Mouse (Mus musculus) MEL (cell line): ENCODE measurements around the gene Tspan14. TPM values are rescaled to one million over a fixed set of nuclear protein-coding genes. Genes with fewer than 3 reads are reported as not detected.

Experiments
- DNase-seq: peaks from one replicate; pipeline ENCODE4 v3.0.0; 2011; ENCODE audit warnings: low read depth, low spot score
- H3K27ac ChIP-seq: 2 replicates; pipeline ENCODE4 v1.5.1; 2012; ENCODE audit warnings: low read depth, mild to moderate bottlenecking, control low read depth, low read length, moderate library complexity; ENCODE audit not compliant: control insufficient read depth
- H3K27me3 ChIP-seq, 2 experiments: fragments of 150-350 bp in 1 of 2; sonication (generic) in 1 of 2; 2 replicates each; pipeline ENCODE4 v1.6.1; 2012; ENCODE audit warnings: low read length in 2 of 2, mild to moderate bottlenecking in 2 of 2, improper control_type of control experiment in 1 of 2, moderate library complexity in 1 of 2; ENCODE audit not compliant: insufficient read depth in 2 of 2, control insufficient read depth in 1 of 2
- H3K36me3 ChIP-seq, 2 experiments: 2 replicates each; pipeline ENCODE4 v1.6.1; 2012 to 2014; ENCODE audit warnings: low read length in 2 of 2, improper control_type of control experiment in 1 of 2, inconsistent platforms in 1 of 2, mild to moderate bottlenecking in 1 of 2; ENCODE audit not compliant: insufficient read depth in 2 of 2, control insufficient read depth in 1 of 2
- H3K4me1 ChIP-seq, 2 experiments: fragments of 150-350 bp in 1 of 2; sonication (generic) in 1 of 2; 2 replicates each; pipeline ENCODE4 v1.6.1; 2012; ENCODE audit warnings: low read length in 2 of 2, improper control_type of control experiment in 1 of 2, mild to moderate bottlenecking in 1 of 2; ENCODE audit not compliant: insufficient read depth in 2 of 2, control insufficient read depth in 1 of 2
- H3K4me3 ChIP-seq, 2 experiments: fragments of 150-350 bp in 1 of 2; sonication (generic) in 1 of 2; 2 replicates each; pipeline ENCODE4 v1.5.1; 2012; ENCODE audit warnings: low read depth in 2 of 2, low read length in 2 of 2, mild to moderate bottlenecking in 2 of 2, moderate library complexity in 2 of 2, control low read depth in 1 of 2, improper control_type of control experiment in 1 of 2; ENCODE audit not compliant: control insufficient read depth in 1 of 2, insufficient read depth in 1 of 2
- H3K79me2 ChIP-seq: 2 replicates; pipeline ENCODE4 v1.6.1; 2012; ENCODE audit warnings: mild to moderate bottlenecking, low read length, moderate library complexity; ENCODE audit not compliant: control insufficient read depth, poor library complexity, insufficient read depth
- H3K9ac ChIP-seq: 2 replicates; pipeline ENCODE4 v1.6.1; 2012; ENCODE audit warnings: low read depth, mild to moderate bottlenecking, control low read depth, low read length, moderate library complexity; ENCODE audit not compliant: control insufficient read depth, poor library complexity, severe bottlenecking
- H3K9me3 ChIP-seq: fragments of 150-350 bp; sonication (generic); replicated peaks from 2 replicates; pipeline ENCODE4 v1.6.1; 2012; ENCODE audit warnings: mild to moderate bottlenecking, low read length, improper control_type of control experiment, moderate library complexity; ENCODE audit not compliant: insufficient read depth
- BHLHE40 ChIP-seq: IDR thresholded peaks from 2 replicates; pipeline ENCODE4 v1.6.1; 2012; ENCODE audit warnings: low read depth, mild to moderate bottlenecking, inconsistent platforms, low read length, improper control_type of control experiment, borderline replicate concordance
- CHD1 ChIP-seq: IDR thresholded peaks from 2 replicates; pipeline ENCODE4 v1.6.1; 2012; ENCODE audit warnings: low read depth, mild to moderate bottlenecking, inconsistent platforms, low read length, improper control_type of control experiment
- CTCF ChIP-seq, 3 experiments: IDR thresholded peaks in 2 of 3; conservative IDR thresholded peaks in 1 of 3; 2 replicates each; pipeline ENCODE4 v1.5.1; 2011 to 2012; ENCODE audit warnings: low read length in 3 of 3, low read depth in 2 of 3, mild to moderate bottlenecking in 2 of 3, improper control_type of control experiment in 1 of 3, inconsistent platforms in 1 of 3, mixed read lengths in 1 of 3, moderate library complexity in 1 of 3; ENCODE audit not compliant: control insufficient read depth in 1 of 3, insufficient read depth in 1 of 3, poor library complexity in 1 of 3, severe bottlenecking in 1 of 3
- ELF1 ChIP-seq: IDR thresholded peaks from 2 replicates; pipeline ENCODE4 v1.6.1; 2014; ENCODE audit warnings: low read depth, mild to moderate bottlenecking, inconsistent platforms, low read length, improper control_type of control experiment, moderate library complexity
- GABPA ChIP-seq: IDR thresholded peaks from 2 replicates; pipeline ENCODE4 v1.6.1; 2012; ENCODE audit warnings: low read depth, mild to moderate bottlenecking, inconsistent platforms, low read length, improper control_type of control experiment, moderate library complexity
- HCFC1 ChIP-seq: IDR thresholded peaks from 2 replicates; pipeline ENCODE4 v1.6.1; 2012; ENCODE audit warnings: low read depth, mild to moderate bottlenecking, inconsistent platforms, low read length, improper control_type of control experiment, moderate library complexity
- MAFK ChIP-seq: IDR thresholded peaks from 2 replicates; pipeline ENCODE4 v1.6.1; 2011; ENCODE audit warnings: low read depth, mild to moderate bottlenecking, low read length, improper control_type of control experiment, borderline replicate concordance
- MXI1 ChIP-seq: IDR thresholded peaks from 2 replicates; pipeline ENCODE4 v1.6.1; 2011; ENCODE audit warnings: mild to moderate bottlenecking, low read depth, low read length, improper control_type of control experiment
- NELFE ChIP-seq: IDR thresholded peaks from 2 replicates; pipeline ENCODE4 v1.6.1; 2011; ENCODE audit warnings: low read depth, low read length, improper control_type of control experiment
- SIN3A ChIP-seq: IDR thresholded peaks from 2 replicates; pipeline ENCODE4 v1.6.1; 2012; ENCODE audit warnings: low read length, improper control_type of control experiment, inconsistent platforms
- TAL1 ChIP-seq: IDR thresholded peaks from 2 replicates; pipeline ENCODE4 v1.6.1; 2012; ENCODE audit warnings: mild to moderate bottlenecking, inconsistent platforms, low read length, moderate library complexity, mixed read lengths
- TCF12 ChIP-seq: IDR thresholded peaks from 2 replicates; pipeline ENCODE4 v1.6.1; 2014; ENCODE audit warnings: low read depth, mild to moderate bottlenecking, inconsistent platforms, low read length, improper control_type of control experiment, moderate library complexity
- UBTF ChIP-seq: IDR thresholded peaks from 2 replicates; pipeline ENCODE4 v1.6.1; 2012; ENCODE audit warnings: low read depth, mild to moderate bottlenecking, inconsistent platforms, low read length, improper control_type of control experiment, moderate library complexity, borderline replicate concordance; ENCODE audit not compliant: insufficient read depth
- ZKSCAN1 ChIP-seq: IDR thresholded peaks from 2 replicates; pipeline ENCODE4 v1.6.1; 2012; ENCODE audit warnings: low read depth, mild to moderate bottlenecking, inconsistent platforms, low read length, improper control_type of control experiment, moderate library complexity
- ZNF384 ChIP-seq: IDR thresholded peaks from 2 replicates; pipeline ENCODE4 v1.6.1; 2012; ENCODE audit warnings: low read depth, mild to moderate bottlenecking, inconsistent platforms, low read length, improper control_type of control experiment
- polyA plus RNA-seq, 2 experiments: library from polyadenylated mRNA; stranded (reverse) in 1 of 2; unstranded in 1 of 2; fragments of >175 nt in 1 of 2; fragments of >200 nt in 1 of 2; gene quantifications; 2 replicates each; pipeline versions ENCODE4 v1.2.1 to v1.2.4; 2012; ENCODE audit warnings: low replicate concordance in 2 of 2, low read depth in 1 of 2; ENCODE audit not compliant: insufficient read length in 2 of 2, insufficient read depth in 1 of 2, missing spikeins in 1 of 2
- total RNA-seq: library from RNA; depleted of rRNA; stranded (reverse); fragments of 300-350 nt; gene quantifications from 2 replicates; pipeline ENCODE4 v1.2.3, GENCODE M21; 2012

The Tspan14 gene
- total and polyA plus RNA-seq, 3 experiments = 24.8 to 29.9 TPM; not detected in 1

DNA sequence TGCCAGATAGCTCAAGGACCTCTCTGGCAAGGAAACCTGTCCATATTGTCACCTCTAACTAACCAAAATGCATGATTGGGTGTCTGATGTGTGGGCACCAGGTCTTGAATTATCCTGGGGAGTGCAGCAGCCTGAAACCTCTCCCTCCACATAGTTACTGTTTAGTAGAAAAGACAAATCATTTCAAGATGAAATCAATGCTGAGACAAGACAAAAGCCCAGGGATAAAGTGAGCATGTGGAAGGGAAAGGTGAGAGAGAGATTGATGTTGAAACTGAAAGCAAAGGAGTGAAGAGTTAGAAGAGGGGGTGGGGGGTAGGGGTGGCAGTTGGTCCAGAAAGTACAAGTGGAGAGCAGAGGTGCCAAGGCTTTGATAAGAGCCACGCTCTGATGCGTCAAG lies 1.4 kb upstream of the Tspan14 start:
- Histone ChIP-seq H3K36me3 (peaks cover 0 to 25% of the 10 kb centered on the region in 2 experiments; a peak in 2 of 4 replicates), H3K9me3 (no peaks in the 10 kb centered on the region), H3K4me1 (peaks cover 5 to 26% of the 10 kb centered on the region in 2 experiments), H3K9ac (no peak overlapping the region), H3K4me3 (peak overlapping the region in 1 of 2 experiments; percentile 5; a peak in 1 of 4 replicates), H3K79me2 (peaks cover 21% of the 10 kb centered on the region), H3K27me3 (no peaks in the 10 kb centered on the region), H3K27ac (no peak overlapping the region)
- DNase-seq = no peak
- no peak for TF ChIP-seq TAL1
- TF ChIP-seq CHD1 = no peak
- TF ChIP-seq GABPA = no peak
- TF ChIP-seq UBTF = no peak
- TF ChIP-seq MAFK = no peak
- TF ChIP-seq TCF12 = no peak
- no peak for TF ChIP-seq ELF1
- TF ChIP-seq NELFE = no peak
- TF ChIP-seq HCFC1 = no peak
- no peak for TF ChIP-seq SIN3A
- TF ChIP-seq ZKSCAN1 = no peak

DNA sequence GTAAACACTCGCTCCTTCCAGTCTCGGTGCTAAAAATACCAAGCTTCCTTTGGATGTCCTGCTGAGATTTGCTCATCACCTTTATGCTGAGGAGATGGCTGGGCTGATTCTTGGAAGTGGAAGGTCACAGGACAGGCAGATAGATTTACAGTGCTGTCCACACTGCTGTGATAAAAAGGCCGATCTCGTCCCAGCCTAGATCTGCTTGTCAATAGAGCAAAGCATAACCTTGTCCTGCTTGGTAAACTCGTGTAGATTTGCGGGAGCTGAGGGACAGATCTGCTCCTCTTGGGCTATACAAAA lies 942 bp upstream of the Tspan14 start:
- Histone ChIP-seq H3K27me3 (no peaks in the 10 kb centered on the region), H3K4me1 (peaks cover 7 to 31% of the 10 kb centered on the region in 2 experiments), H3K4me3 (peak overlapping the region; percentile 77 to 86), H3K27ac (no peak overlapping the region), H3K9me3 (no peaks in the 10 kb centered on the region), H3K79me2 (peaks cover 21% of the 10 kb centered on the region), H3K9ac (no peak overlapping the region), H3K36me3 (peaks cover 0 to 30% of the 10 kb centered on the region in 2 experiments; a peak in 2 of 4 replicates)
- DNase-seq = no peak
- TF ChIP-seq CTCF (IDR thresholded peaks at IDR 0.05 in 2 of 3, conservative IDR thresholded peaks at IDR 0.05 in 1 of 3; ENCODE audit: control insufficient read depth in 1 of 3, insufficient read depth in 1 of 3, low read depth in 2 of 3, low read length in 3 of 3, poor library complexity in 1 of 3, severe bottlenecking in 1 of 3) (no peak), ZNF384 (no peak), BHLHE40 (no peak), MXI1 (0 out of 2 replicates have a peak, but pooled peaks have one; percentile 26)
